Mouse (Mus musculus) spleen, postnatal 14 days (tissue): ENCODE data around the gene Sim2.

Experiments used
- DNase-seq, 2 experiments: peaks; one replicate each; pipeline ENCODE4 v3.0.0; 2021 to 2022; ENCODE audit warnings: low spot score in 2 of 2

Gene Sim2

DNA sequence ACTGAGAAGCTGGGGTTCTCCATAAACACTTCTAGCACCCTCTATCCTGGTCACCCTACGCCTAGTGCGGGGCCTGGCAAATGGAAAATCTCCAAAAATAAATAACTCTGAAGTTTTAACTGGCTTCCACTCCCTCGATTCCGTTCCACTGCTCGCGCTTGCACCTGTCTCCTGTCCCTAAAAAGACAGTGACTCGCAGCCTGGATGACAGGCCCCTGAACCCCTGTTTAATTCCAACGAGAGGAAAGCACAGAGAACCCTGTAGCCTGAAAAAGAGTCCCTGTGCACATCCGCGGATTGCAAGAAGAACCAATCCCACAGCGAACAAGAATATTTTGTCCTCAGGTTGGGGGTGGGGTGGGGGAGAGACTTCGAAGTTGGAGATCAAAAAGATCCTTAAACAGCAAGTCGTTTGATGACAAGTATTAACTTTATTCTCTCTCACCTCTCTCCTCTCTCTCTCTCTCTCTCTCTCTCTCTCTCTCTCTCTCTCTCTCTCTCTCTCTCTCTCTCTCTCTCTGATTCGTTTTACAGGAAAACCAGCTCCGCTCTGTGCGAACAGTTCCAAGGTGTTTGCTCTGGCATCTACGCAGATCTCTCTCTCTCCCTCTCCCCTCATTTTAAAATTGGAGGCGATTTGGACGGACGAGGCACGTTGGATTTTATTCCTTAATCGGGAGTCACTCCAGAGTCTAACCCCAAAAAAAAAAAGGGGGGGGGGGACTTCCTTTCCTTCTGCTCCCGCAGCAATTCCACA is 6.2 kb upstream of the Sim2 start:
- no peak for DNase-seq

DNA sequence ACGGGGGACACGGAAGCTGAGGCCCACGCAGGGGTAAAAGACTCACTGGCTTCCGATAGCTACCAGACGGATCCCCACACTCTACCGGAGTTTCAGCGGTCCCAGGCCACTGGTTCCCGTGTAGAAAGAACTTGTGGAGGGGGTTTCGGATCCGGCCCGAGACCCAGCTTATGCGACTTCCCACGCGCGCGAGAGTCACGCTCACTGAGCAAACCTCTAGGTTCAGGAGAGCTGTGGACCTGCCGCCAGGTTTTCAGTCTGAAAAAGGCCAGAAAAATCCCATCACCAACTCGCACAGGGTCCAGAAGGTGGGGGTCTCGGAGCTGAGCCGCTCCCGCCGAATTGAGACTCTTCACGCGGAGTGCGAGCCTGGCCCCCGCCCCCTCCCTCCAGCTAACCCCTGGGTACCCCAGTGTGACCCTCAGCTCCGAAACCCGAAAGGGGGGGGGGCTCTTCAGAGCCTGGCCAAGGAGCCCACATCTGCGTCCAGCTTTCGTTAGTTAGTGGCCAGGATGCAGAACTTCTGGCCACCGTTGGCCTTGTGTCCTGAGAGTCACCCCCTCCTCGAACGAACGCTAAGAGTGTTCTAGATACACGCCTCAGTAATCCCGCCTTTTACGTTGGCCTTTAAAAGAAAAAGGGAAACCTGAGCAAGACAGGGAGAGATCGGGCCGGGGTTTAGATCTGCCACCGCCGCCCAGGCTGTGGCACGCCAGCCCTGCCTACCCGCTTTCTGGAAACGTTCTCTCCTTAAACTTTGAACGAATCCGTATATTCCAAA is 5.5 kb upstream of the Sim2 start:
- no peak for DNase-seq

DNA sequence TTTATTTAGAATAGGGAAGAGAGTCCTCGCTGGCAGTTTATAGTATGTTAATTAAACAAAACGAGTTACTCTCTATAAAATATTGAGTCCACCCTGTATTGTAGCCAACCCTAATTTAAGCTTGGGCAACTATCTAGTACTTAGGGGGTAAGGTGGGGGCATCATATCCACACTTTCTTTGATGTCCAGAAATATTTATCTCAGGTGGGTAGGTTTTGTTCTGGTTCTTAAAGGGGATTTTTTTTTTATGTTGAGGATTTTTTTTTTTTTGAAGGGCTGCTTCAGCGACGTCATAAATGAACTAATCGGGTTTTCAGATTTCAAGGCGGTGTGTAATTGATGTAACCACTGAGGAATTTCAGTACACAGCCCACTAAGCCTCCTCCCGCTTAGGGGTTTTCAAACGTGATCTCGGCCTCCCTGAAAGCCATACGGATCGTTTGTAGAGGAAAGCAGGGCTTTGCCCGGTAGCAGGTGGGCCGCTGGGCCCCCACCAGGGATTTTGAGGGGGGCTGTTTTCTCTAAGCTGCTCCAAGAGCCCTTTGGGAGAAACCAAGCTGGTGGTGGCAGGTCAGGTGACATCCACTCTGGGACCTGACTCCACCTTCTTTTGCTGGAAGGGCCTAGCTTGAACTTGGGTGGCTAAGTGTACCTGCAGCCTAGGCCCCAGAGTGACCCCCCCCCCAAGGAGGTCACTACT is 4.7 kb upstream of the Sim2 start:
- DNase-seq = no peak

DNA sequence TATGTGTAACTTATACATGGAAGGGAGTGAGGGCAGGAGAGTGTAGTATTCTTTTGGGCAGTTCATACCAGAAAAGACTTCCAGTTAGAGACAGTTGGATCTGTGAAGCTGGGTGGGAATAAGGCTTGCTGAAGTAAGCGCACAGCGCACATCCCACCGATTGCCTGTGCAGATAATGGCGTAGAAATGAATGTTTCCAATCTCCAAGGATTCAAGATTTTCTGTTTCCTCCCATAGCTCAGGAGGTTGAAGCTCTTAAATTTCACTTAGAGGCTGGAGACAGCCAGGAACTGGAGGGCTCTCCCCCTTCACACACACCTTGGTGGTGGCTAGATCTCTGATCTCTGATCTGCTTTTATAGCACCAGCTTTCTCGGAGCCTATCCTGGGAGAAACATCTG is 3.1 kb upstream of the Sim2 start:
- DNase-seq = no peak

DNA sequence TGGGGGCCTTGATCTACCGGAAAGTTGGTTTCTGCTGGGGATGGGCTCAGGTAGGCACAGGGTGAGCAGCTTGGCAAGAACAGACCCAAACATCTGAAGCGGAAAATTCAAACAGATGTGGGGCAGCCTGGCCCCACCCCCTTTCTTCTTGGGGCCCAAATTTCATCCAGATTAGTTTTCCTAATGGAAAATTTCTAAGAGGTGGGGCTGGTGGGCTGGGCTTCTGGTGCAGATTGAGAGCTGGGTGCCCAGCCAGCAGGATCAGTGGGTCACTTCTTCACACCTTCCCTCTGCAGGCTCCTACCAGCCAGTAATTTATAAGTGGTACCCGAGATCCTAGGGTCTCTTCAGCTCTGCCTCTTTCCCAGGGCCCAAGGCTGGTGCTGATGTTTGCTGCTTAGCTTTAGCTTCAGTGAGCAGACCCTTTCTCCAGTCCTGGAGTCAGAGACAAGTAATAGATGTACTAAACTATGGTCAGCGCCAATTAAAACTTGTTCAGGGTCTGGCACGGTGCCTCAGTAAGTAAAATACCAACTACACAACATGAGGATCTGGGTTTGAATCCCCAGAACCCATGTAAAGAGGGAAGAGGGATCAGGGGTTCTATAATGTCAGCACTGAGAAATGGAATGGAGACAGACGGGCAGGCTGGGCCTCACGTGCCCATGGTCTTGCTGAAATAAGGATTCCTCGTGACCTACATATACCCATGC is 2.6 kb upstream of the Sim2 start:
- no peak for DNase-seq

DNA sequence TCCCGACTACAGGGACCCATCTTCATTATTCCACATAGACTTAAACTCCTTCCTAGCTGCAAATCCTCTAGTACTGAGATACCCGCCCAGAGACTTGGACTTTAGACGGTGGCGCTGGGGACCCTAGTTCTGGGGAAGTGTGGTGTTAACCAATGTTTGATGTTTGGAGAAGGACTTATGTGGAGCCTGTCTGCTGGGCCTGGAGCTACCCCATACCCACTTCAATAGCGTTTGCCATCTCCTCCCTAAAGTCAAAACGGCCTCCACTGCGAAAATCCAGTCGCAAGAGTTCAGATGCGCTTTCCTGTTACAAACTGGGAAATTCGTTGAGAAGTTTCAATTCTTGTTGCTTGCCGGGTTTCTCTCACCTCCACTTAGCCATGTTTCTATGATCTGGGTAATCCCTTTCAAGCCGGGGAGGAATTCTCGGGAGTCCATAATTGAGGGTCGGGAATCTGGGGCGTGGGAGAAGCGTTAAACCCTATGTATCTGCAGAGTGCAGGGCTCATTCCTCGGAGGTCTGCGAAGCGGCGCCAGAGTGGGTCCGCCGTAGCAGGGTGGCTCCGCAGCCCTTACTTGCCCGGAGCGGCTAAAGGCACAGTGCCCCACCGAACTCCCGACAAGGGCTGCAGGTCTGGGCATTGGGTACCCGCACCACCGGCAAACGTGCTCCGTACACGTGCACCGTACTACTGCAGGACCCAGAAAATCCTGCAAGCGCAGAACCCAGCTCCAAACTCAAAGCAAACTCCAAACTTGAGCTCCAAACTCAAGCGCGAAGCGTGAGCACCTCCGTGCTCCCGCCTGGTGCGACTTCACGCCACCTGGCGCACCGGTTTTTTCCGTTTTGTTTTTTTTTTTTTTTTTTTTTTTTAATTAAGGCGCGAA is 1.5 kb upstream of the Sim2 start:
- DNase-seq = no peak

DNA sequence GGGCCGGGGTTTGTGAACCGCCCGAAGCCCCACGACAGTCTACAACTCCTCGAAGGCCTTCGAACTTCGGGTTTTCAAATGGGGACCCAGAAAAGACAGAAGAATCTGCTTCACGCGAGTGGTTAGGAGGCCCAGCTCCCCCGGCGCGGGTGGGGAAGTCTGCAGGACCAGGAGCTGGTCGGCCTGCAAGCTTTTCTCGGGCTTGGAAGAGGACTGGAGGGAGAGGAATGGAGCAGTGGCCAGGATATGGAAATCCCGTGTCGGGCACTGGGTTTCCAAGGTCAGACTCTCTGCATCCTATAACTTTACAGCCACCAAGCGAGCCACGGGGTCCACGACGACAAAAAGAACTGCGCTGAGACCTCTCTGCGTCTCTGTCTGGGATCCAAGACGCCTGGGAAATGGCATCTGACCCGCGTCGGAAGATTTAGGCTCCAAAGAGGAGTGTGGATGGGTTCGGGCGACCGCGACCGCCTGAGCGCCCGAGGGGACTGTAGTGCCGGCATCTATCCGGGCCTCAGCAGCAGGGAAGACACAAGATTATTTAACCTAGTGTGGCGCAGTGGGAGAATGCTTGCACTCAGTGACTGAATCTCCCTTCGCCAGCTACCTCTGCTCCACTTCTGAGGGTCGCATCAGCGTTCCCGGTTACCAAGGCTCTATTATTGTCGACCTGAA is 744 bp upstream of the Sim2 start:
- no peak for DNase-seq

DNA sequence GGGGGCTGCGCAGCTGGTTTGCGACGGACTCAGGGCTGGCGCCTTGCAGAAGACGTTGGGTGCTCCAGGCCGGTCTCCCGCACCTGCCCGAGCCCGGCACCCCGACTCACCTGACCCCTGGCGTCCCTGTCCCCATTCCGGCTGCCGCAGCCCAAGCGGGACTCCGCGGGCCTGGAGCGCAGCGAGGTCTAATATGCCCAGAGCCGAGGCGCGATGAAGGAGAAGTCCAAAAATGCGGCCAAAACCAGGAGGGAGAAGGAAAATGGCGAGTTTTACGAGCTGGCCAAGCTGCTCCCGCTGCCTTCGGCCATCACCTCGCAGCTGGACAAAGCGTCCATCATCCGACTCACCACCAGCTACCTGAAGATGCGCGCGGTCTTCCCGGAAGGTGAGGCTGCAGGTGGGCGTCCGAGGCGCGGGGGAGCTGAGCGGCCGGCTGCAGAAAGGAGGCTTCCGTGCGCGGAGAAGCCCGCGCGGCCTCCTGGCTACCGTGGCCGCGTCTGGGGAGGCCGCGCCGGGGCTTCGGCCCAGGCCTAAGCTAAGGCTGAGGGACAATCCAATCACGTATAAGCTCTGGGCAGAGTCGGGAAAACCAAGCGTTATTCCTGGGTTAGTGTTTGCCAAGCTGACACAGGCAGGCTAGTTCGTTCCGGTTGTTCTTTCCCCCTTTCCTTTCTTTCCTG is 1.0 kb downstream of the Sim2 start:
- no peak for DNase-seq

DNA sequence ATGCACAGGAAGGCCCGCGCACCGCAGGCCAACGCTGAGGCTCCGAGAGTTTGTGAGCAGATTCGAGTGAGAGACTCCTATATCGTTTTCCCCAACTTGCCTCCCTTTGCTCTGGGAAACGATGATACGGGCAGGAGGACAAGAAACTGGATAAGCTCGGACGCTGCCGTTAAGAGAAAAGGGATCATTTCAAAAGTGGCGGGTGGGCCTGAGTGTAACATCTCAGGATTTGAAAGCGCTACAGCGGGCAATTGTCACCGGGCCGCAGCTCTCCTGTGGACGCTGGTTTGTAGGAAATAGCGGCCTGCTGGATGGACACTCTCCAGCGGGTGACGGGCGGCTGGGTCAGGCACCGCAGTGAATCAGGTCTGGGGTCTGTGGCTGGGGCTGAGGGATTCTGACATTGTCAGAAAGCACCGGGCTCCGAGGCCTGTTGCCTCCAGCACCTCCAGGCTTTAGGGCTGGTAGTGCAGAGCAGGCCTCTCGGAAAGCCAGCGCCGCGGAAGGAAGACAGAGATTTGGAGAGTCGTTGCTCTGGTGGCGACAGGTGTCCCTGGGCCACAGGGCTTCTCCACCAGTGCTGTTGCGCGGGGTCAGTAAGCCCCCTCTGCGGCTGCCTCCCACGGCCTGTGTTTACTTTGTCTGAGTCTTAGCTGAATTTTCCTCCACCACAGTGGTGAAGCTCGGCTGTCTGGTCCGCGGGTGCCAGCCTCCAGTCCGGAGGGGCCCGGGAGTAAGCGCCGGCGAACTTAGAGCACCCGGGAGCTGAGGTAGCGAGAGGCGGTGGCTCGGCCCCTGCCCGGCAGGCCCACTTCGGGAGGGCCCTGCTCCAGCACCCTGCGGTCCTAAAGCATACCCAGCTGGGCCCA is 2.2 kb downstream of the Sim2 start:
- no peak for DNase-seq

DNA sequence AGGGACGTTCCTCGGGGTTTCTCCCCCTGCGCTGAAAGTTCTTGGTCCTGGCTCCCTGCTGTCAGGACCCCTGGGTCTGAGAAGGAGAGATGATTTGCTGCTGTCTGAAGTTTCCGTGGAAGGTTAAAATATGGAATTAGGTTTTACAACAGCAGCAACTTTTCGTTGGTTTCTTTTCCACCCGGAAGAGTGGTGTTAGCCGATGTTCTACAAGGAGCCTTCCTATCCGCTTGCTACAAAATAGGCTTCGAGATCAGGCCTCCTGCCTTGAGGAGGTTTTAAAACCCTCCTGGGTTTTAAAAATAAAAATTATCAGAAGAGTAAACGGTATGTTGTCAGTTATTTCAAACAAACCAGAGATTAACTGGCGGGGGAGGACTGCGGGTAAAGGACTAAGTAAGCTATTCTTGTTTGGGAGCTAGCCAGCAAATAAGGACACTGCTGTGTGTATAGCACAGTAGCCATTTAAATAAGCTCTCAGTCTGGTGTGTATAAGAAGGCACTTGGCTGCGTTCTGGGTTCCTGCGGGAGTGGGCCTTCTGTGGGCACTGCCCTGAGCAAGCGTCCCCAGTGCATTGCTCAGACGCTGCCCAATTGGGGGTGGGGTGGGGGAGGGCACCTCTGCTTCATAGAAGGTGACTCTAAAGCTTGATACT is 3.0 kb downstream of the Sim2 start:
- DNase-seq = no peak

DNA sequence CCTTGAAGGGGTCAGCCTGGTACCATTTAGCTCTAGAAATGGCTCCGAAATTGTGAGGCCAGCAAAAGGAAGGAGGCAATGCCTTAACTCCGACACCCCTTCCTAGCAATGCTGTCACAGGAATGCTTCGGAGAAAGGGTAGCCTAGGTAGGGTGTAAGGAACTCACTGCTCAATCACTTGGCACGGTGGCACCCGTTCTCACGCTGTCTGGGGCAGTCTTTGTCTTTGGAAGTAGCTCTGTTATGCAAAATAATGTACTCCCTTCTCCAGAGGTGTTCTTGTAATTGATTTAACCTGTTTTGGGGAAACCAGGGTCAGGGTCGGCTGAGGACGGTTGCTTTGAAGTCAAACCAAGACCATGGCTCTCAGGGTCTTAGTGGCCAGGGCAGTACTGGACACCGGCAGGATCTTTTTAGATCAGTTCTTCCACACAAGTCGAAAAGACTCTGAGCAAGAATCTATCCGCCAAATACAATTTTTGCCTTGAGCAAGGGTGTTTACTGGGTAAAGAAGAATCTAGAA is 3.6 kb downstream of the Sim2 start:
- no peak for DNase-seq

DNA sequence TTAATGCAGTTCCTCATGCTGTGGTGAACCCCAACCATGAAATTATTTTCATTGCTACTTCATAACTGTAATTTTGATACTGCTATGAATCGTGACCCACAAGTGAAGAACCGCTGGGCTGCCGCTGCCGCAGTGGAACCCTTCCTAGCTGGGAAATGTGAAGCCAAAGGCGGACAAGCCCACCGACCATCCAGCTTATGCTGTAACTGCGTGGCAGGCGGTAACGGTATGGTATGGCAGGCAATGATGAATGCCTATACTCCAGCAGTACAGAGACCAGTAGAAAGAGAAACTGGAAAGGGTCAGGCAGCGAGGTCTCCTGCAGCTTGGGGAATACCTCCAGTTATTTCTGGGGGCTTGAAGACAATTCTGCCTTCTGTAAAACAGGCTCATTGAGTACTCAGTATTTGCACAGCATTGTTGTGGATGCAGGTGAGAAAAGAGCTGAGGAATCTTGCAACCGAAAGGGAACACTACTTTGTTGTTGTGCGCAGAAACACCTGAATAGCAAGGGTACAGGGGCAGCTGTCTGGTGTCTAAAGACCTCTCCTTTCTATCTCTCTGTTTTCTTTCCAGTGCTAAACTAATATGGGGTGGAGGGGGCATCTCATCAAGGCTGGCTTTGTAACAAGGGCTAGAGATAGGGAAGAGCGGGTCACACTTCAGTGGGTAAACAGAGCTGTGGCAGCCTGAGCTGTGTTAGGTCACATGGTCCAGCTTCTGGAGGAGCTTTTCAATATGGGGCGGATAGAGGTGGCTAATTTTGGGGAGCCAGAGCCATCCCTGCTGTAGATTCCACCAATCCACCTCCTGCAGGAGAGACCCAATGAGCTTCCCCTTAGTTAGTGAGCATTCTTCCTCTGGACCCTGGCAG is 4.3 kb downstream of the Sim2 start:
- DNase-seq = no peak

DNA sequence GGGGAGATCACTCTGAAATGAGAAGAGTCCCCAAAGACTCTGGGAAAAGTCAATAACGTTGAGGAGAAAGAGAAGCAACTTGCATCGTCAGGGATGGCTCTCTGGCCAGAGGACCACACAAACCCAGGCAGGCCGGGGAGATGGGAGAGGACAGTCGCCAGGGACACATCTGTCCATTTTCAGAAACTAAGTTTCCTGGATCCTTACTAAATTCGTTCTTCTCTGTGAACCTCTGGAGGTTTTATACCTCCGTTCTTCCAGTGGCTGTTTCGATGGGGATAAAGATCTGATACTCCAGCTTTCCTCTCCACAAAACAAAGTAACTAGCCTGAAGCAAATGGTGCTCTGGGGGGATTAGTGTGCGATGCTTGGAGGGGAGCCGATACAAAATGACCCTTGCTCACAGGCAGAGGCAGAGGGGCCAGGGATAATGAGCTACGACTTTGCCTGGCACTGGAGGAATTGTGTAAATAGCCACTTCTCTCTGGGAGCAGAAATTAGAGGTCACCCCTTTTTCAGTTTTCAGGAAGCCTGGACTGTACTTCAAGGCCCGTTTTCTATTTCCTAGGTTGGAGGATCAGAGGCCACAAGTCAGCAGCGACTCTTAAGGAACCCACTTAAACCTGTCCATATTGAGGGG is 7.9 kb downstream of the Sim2 start:
- no peak for DNase-seq

DNA sequence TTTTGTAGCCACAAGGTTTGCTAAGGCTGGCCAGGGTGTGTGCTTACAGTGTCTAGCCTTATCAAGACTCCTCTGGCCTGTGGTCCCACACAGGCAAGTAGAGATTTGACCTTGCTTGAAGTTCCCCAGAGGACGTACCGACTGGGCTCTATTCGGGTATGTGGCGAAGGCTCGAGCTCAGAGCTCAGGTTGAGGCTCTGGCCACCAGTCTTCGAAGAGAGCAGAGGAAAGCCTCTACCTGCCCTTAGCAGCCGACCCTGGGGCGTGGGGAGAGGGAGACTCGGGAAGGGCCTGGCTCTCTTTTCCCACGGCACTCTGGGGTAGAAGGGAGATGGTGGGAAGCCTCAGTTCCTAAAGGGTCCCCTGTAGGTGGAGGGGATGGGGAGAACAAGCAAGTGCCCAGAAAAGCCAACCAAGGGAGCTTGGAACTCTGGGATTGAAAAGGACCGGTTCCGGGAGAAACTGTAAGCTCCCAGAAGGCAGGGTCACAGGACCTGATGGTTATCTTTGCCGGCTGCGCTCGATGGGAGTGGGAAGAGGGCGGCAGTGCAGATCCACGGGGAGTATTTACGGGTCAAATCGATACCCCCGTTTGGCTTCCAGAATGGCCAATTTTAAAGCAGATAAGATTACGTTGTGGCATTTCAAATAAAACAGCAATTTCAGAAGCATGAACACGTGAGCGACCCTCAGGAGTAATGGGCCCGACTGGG is 8.6 kb downstream of the Sim2 start:
- no peak for DNase-seq

DNA sequence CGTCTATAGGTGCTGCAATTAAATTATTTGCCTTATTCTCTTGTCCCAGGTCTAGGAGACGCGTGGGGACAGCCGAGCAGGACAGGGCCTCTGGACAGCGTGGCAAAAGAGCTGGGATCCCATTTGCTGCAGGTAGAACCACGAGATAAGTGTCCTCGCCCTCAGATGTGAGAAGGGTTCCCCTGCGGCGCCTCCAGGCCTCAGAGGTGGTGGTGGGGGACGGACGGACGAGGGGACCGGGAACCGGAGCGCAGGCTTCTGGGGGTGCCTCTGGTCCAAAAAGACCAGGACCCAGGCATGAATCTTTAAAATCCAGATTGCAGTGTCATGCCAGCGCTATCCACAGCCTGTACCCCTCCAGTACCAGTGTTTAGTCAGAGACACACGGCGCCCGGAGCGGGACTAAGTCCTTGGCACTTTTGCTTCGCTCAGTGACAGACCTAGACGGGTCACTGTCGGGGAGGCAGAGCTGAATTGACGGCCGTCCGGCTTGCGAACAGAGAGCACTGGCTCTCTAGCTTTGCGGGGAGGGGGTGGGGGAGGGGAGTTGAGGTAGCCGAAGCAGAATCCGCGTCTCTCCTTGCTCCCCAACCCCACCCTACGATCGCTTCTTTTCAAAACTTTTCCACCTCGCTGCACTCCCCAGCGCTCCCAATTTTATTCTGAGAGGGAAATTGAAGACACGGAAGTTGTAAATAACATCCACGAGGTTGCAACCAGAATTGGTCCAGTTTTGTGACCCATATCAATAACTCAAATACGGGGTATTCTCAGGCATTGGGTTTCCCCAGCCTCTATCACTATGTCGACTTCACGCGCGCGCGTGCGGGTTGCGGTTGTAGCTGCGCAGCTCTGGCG is 9.7 kb downstream of the Sim2 start:
- no peak for DNase-seq
